Mouse (Mus musculus) thymus, adult 2 months (tissue): ENCODE data around the gene Ankrd9. TPM values are rescaled to one million over a fixed set of nuclear protein-coding genes. Genes with fewer than 3 reads are reported as not detected.

Experiments
- DNase-seq: peaks from one replicate; pipeline ENCODE4 v3.0.0; 2021
- H3K27ac ChIP-seq: fragments of 200-500 bp; 2 replicates; pipeline ENCODE4 v1.5.1; 2012; ENCODE audit warnings: low read length, control low read depth; ENCODE audit not compliant: control insufficient read depth, insufficient read depth
- H3K27me3 ChIP-seq: fragments of 200-500 bp; 2 replicates; pipeline ENCODE4 v1.6.1; 2012; ENCODE audit warnings: mild to moderate bottlenecking, low read length, moderate library complexity, mixed read lengths; ENCODE audit not compliant: control insufficient read depth, insufficient read depth
- H3K36me3 ChIP-seq: fragments of 200-500 bp; 2 replicates; pipeline ENCODE4 v1.6.1; 2012; ENCODE audit warnings: mild to moderate bottlenecking, low read length, moderate library complexity; ENCODE audit not compliant: control insufficient read depth, insufficient read depth
- H3K4me1 ChIP-seq: fragments of 200-500 bp; replicated peaks from 2 replicates; pipeline ENCODE4 v1.6.1; 2012; ENCODE audit warnings: low read length; ENCODE audit not compliant: control insufficient read depth, insufficient read depth
- H3K4me3 ChIP-seq: fragments of 200-500 bp; 2 replicates; pipeline ENCODE4 v1.5.1; 2012; ENCODE audit warnings: mild to moderate bottlenecking, low read length, control low read depth, moderate library complexity; ENCODE audit not compliant: control insufficient read depth, insufficient read depth
- CTCF ChIP-seq: fragments of 200-500 bp; IDR thresholded peaks from 2 replicates; pipeline ENCODE4 v1.5.1; 2012; ENCODE audit warnings: mild to moderate bottlenecking, control low read depth, low read length, moderate library complexity, borderline replicate concordance; ENCODE audit not compliant: control insufficient read depth, poor library complexity, insufficient read depth; ENCODE audit errors: extremely low read depth
- POLR2A ChIP-seq: fragments of 200-500 bp; IDR thresholded peaks from 2 replicates; pipeline ENCODE4 v1.6.1; 2012; ENCODE audit warnings: mild to moderate bottlenecking, low read length, control low read depth, moderate library complexity; ENCODE audit not compliant: control insufficient read depth, poor library complexity, insufficient read depth; ENCODE audit errors: extremely low read depth
- WGBS: fragments of 180-500 bp; shearing (Covaris S2); methylation state at CpG from one replicate; pipeline ENCODE4 v1.1.7; 2018; 5-methylcytosine and 5-hydroxymethylcytosine counted together
- polyA plus RNA-seq: library from polyadenylated mRNA; depleted of rRNA; stranded (reverse); fragments of >200 nt; gene quantifications from 2 replicates; pipeline ENCODE4 v1.2.3, GENCODE M21; 2012

Gene Ankrd9
- polyA plus RNA-seq, 1 experiment = 32.6 TPM

- Histone ChIP-seq H3K4me3 (no peak overlapping the region), H3K4me1 (peaks cover 13% of the 10 kb centered on the region), H3K27ac (no peak overlapping the region), H3K27me3 (no peaks in the 10 kb centered on the region), H3K36me3 (no peaks in the 10 kb centered on the region)
- no peak for DNase-seq
- 94% methylated on average over 4 of the region's 4 CpGs for WGBS
- no peak for TF ChIP-seq POLR2A
- TF ChIP-seq CTCF = no peak
Measured at GRCm38 (mm10) chr12:110975838-110976468, 2.9 kb downstream of the Ankrd9 start.

DNA sequence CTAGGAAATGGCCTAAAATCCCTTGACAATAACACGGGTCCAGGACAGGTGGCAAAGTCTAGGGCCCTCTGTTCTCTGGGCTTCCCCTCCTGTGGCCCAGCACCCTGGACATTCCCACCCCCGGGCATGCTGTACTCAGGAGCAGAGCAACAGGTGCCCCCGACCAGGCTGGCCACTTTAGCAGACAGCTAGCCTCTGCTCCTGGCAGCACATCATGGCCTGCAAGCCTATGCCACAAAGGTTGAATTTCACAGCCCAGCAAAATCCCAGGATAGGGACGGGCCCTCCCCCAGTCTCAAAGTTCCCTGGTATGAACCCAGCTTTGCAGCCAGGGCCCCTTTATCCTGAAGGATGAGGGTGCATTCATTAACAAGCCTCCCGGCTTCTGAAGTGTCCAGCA lies 3.5 kb downstream of the Ankrd9 start:
- Histone ChIP-seq H3K27ac (no peak overlapping the region), H3K4me3 (no peak overlapping the region), H3K36me3 (no peaks in the 10 kb centered on the region), H3K27me3 (no peaks in the 10 kb centered on the region), H3K4me1 (peaks cover 13% of the 10 kb centered on the region)
- DNase-seq = no peak
- no peak for TF ChIP-seq CTCF
- 93% methylated on average over 5 of the region's 5 CpGs for WGBS

- Histone ChIP-seq H3K27me3 (no peaks in the 10 kb centered on the region), H3K36me3 (no peaks in the 10 kb centered on the region), H3K27ac (no peak overlapping the region), H3K4me3 (no peak overlapping the region), H3K4me1 (peaks cover 13% of the 10 kb centered on the region)
- 70% methylated on average over 6 of the region's 6 CpGs for WGBS
- TF ChIP-seq CTCF (no peak), POLR2A (no peak)
- DNase-seq = no peak
Measured at GRCm38 (mm10) chr12:110974726-110975125, 4.1 kb downstream of the Ankrd9 start.

GRCm38 (mm10) chr12:110974295-110974694 lies 4.5 kb downstream of the Ankrd9 start:
- Histone ChIP-seq H3K27me3 (no peaks in the 10 kb centered on the region), H3K4me1 (peaks cover 12% of the 10 kb centered on the region), H3K4me3 (no peak overlapping the region), H3K27ac (no peak overlapping the region), H3K36me3 (no peaks in the 10 kb centered on the region)
- TF ChIP-seq POLR2A = no peak
- no peak for TF ChIP-seq CTCF
- no peak for DNase-seq
- WGBS = 89% methylated on average over 7 of the region's 7 CpGs

GRCm38 (mm10) chr12:110973829-110974228 lies 5.0 kb downstream of the Ankrd9 start:
- WGBS = 96% methylated on average over 4 of the region's 4 CpGs
- H3K36me3 ChIP-seq = no peaks in the 10 kb centered on the region
- peaks cover 9% of the 10 kb centered on the region for H3K4me1 ChIP-seq
- TF ChIP-seq POLR2A = no peak
- TF ChIP-seq CTCF = no peak
- no peak for DNase-seq
- no peak overlapping the region for H3K4me3 ChIP-seq
- H3K27ac ChIP-seq = no peak overlapping the region
- H3K27me3 ChIP-seq = no peaks in the 10 kb centered on the region

DNA sequence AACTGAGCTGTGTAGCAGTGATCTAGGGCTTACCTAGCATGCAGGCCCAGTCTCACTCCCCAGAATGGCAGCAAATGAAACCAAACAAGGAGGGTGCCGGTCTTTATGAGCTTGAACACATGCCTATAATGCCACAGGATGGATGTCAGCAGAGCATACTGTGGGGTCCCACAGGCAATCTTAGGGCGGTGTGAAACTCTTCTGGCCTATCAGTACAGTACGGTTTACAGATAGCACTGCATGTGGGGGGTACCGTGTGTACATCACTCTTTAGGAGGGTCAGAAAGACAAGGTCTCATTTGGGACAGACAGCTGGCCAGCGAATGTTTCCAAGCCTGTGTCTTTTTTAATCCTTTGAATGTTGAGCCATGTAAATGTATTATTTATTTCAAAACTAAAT lies 6.9 kb downstream of the Ankrd9 start:
- TF ChIP-seq CTCF (no peak), POLR2A (no peak)
- no peaks in the 10 kb centered on the region for H3K36me3 ChIP-seq

DNA sequence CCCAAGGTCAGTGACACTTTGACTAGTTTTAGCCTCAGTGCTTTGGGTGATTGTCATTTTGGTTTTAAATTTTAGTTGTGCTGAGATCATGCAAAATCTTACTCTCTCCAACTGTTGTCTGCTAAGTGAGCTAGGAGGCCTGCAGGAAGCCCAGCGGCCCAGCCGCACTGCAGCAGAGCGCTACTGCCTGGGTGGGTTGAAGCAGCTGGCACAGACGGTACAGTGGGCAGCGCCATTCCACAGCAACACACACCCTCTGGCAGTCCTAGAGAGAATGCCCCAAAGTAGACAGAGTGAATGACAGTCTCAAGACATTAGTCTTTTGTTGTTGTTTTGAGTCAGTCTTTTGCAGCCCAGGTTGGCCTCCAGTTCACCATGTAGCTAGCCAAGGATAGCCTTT lies 8.4 kb downstream of the Ankrd9 start:
- H3K27me3 ChIP-seq = no peaks in the 10 kb centered on the region
- no peak overlapping the region for H3K27ac ChIP-seq
- WGBS = 96% methylated on average over 5 of the region's 5 CpGs
- no peak for DNase-seq
- no peak for TF ChIP-seq CTCF
- TF ChIP-seq POLR2A = no peak
- no peak overlapping the region for H3K4me3 ChIP-seq
- H3K36me3 ChIP-seq = no peaks in the 10 kb centered on the region
- no peaks in the 10 kb centered on the region for H3K4me1 ChIP-seq

More for the DNA sequence above, 6.9 kb downstream of the Ankrd9 start:
- 99% methylated on average over 5 of the region's 5 CpGs for WGBS
- H3K4me1 ChIP-seq = no peaks in the 10 kb centered on the region
- no peak for DNase-seq
- H3K27ac ChIP-seq = no peak overlapping the region
- no peaks in the 10 kb centered on the region for H3K27me3 ChIP-seq
- H3K4me3 ChIP-seq = no peak overlapping the region
